Mouse (Mus musculus): ENCODE measurements around the gene Nr1d1.
A peak's percentile ranks its signal among the peaks of the same experiment; 100 is the strongest.

Gene Nr1d1

GRCm38 (mm10) chr11:98787691-98788090 lies 12.6 kb upstream of the Nr1d1 start:
- DNase-seq: peak in 1 of 2 experiments; percentile 36

- peak in 1 of 2 experiments; percentile 72 for DNase-seq
Measured at GRCm38 (mm10) chr11:98787229-98787628, 12.1 kb upstream of the Nr1d1 start.

GRCm38 (mm10) chr11:98786359-98787214 lies 11.5 kb upstream of the Nr1d1 start:
- peak; percentile 96 to 98 for DNase-seq

- DNase-seq: peak; percentile 88 to 89
Measured at GRCm38 (mm10) chr11:98785772-98786281, 10.7 kb upstream of the Nr1d1 start.

- peak in 1 of 2 experiments; percentile 39 for DNase-seq
Measured at GRCm38 (mm10) chr11:98785214-98785613, 10.1 kb upstream of the Nr1d1 start.

GRCm38 (mm10) chr11:98784139-98784538 lies 9.0 kb upstream of the Nr1d1 start:
- no peak for DNase-seq

GRCm38 (mm10) chr11:98783236-98783696 lies 8.1 kb upstream of the Nr1d1 start:
- peak; percentile 94 to 95 for DNase-seq

- peak; percentile 57 to 69 for DNase-seq
Measured at GRCm38 (mm10) chr11:98782651-98783235, 7.6 kb upstream of the Nr1d1 start.

GRCm38 (mm10) chr11:98781851-98782512 lies 6.8 kb upstream of the Nr1d1 start:
- peak; percentile 59 to 77 for DNase-seq

GRCm38 (mm10) chr11:98777888-98778287 lies 2.8 kb upstream of the Nr1d1 start:
- no peak for DNase-seq

- DNase-seq: no peak
Measured at GRCm38 (mm10) chr11:98776843-98777590, 1.9 kb upstream of the Nr1d1 start.

GRCm38 (mm10) chr11:98776052-98776764 lies 1.1 kb upstream of the Nr1d1 start:
- DNase-seq: no peak

GRCm38 (mm10) chr11:98775348-98776051 lies 367 bp upstream of the Nr1d1 start:
- DNase-seq: peak; percentile 96 to 98

- DNase-seq: peak; percentile 94 to 95
Measured at GRCm38 (mm10) chr11:98773635-98774295, 1.4 kb downstream of the Nr1d1 start.

- DNase-seq: peak in 1 of 2 experiments; percentile 41
Measured at GRCm38 (mm10) chr11:98772667-98773171, 2.4 kb downstream of the Nr1d1 start.

- peak; percentile 63 to 64 for DNase-seq
Measured at GRCm38 (mm10) chr11:98771844-98772525, 3.1 kb downstream of the Nr1d1 start.

GRCm38 (mm10) chr11:98771131-98771530 lies 4.0 kb downstream of the Nr1d1 start:
- no peak for DNase-seq

- DNase-seq: peak in 1 of 2 experiments; percentile 48
Measured at GRCm38 (mm10) chr11:98770096-98770975, 4.8 kb downstream of the Nr1d1 start.

All from cerebellum, postnatal 10 days (tissue).